Mouse (Mus musculus) limb, embryonic 11.5 days (tissue): Measurements from ENCODE around the gene Fstl3. TPM values are rescaled to one million over a fixed set of nuclear protein-coding genes. Genes with fewer than 3 reads are reported as not detected.

Experiments used
- ATAC-seq: fragments of 200-750 bp; cut with Nextera tagmentation; 2 replicates; pipeline ENCODE4 v1.8.0; 2017; ENCODE audit warnings: low read depth; ENCODE audit not compliant: insufficient number of reproducible peaks, low FRiP score, low TSS enrichment
- DNase-seq: peaks from one replicate; pipeline ENCODE4 v3.0.0-alpha.2; 2015; ENCODE audit warnings: low spot score
- H3K27ac ChIP-seq: fragments of 300-500 bp; sonication (generic); replicated peaks from 2 replicates; pipeline ENCODE4 v1.5.1; 2014; ENCODE audit warnings: low read depth, mild to moderate bottlenecking, low read length
- H3K27me3 ChIP-seq: fragments of 300-500 bp; sonication (generic); 2 replicates; pipeline ENCODE4 v1.6.1; 2014; ENCODE audit warnings: mild to moderate bottlenecking, low read length, mixed read lengths; ENCODE audit not compliant: control insufficient read depth, insufficient read depth
- H3K36me3 ChIP-seq: fragments of 300-500 bp; sonication (generic); 2 replicates; pipeline ENCODE4 v1.6.1; 2014; ENCODE audit warnings: mild to moderate bottlenecking, low read length, moderate library complexity, mixed read lengths; ENCODE audit not compliant: control insufficient read depth, insufficient read depth
- H3K4me1 ChIP-seq: fragments of 300-500 bp; sonication (generic); 2 replicates; pipeline ENCODE4 v1.6.1; 2014; ENCODE audit warnings: low read length, mixed read lengths; ENCODE audit not compliant: control insufficient read depth, insufficient read depth
- H3K4me2 ChIP-seq: fragments of 300-500 bp; sonication (generic); 2 replicates; pipeline ENCODE4 v1.6.1; 2014; ENCODE audit warnings: low read depth, mild to moderate bottlenecking, moderate library complexity; ENCODE audit not compliant: severe bottlenecking
- H3K4me3 ChIP-seq: fragments of 300-500 bp; sonication (generic); 2 replicates; pipeline ENCODE4 v1.5.1; 2014; ENCODE audit warnings: low read depth, low read length
- H3K9ac ChIP-seq: fragments of 300-500 bp; sonication (generic); 2 replicates; pipeline ENCODE4 v1.6.1; 2014; ENCODE audit warnings: mild to moderate bottlenecking, low read length
- H3K9me3 ChIP-seq: fragments of 300-500 bp; sonication (generic); 2 replicates; pipeline ENCODE4 v1.6.1; 2016; ENCODE audit warnings: low read length; ENCODE audit not compliant: control insufficient read depth
- WGBS: fragments of 180-500 bp; shearing (Covaris S2); extraction: QIAGEN DNeasy Blood & Tissue Kit; methylation state at CpG from one replicate; pipeline ENCODE4 v1.1.7; 2014; 5-methylcytosine and 5-hydroxymethylcytosine counted together
- polyA plus RNA-seq: library from polyadenylated mRNA; unstranded; fragments of >200 nt; fragmentation: Nextera tagmentation; extraction: Ambion mirVana; gene quantifications from 2 replicates; pipeline ENCODE4 v1.2.1, GENCODE M21; 2014

Fstl3 gene
- polyA plus RNA-seq, 1 experiment from 2014 or later: 1.8 TPM

DNA sequence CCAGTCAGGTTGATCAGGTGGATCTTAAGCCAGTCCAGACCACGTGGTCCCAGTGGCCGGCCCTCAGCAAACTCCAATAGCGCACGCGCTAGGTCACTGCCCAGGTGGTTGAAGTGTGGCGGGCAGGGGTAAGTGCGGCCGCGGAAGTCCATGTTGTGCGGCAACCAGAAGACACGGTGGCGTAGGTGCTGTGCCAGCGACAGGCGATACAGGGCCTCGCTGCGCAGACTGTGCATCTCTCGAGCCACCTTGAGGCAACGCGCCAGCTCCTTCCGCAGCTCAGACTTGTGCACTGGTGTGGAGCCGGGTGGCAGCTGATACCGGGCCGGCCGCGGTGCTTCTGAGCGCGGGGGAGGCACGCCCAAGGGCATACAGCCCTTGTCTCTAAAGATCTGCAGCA, 37.8 kb upstream of the Fstl3 start:
- Histone ChIP-seq H3K9me3 (peaks cover 33% of the 10 kb centered on the region), H3K9ac (no peak overlapping the region), H3K4me2 (no peak overlapping the region), H3K27me3 (peaks cover 13% of the 10 kb centered on the region), H3K36me3 (peaks cover 62% of the 10 kb centered on the region), H3K4me1 (no peaks in the 10 kb centered on the region), H3K27ac (no peak overlapping the region), H3K4me3 (no peak overlapping the region)
- no peak for ATAC-seq
- DNase-seq: no peak
- 97% methylated on average over 28 of the region's 28 CpGs for WGBS

DNA sequence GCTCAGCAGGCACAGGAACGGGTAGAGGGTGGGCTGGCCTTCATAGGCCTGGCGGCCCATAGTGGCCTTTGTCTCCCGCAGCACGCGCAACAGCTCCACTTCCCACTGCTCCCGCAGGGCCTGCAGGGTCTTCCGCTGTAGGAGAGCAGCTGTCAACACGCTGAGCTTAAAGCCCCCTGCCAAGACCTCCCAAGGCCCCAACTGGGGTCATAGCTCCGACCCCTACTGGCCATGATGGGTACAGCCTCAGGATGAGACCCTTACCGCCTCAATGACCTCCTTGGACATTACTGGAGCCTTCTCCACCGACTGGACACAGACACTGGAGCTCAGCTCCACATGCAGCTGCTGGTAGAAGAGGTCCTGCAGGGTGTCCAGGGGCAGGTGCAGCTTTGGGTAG, 36.2 kb upstream of the Fstl3 start:
- ATAC-seq: no peak
- no peak overlapping the region for H3K27ac ChIP-seq
- H3K4me1 ChIP-seq: peaks cover 3% of the 10 kb centered on the region; the same call in 1 of the 2 replicates
- no peak for DNase-seq
- H3K27me3 ChIP-seq: peaks cover 5% of the 10 kb centered on the region
- peaks cover 33% of the 10 kb centered on the region for H3K9me3 ChIP-seq
- peaks cover 58% of the 10 kb centered on the region for H3K36me3 ChIP-seq
- 84% methylated on average over 11 of the region's 11 CpGs for WGBS
- no peak overlapping the region for H3K4me2 ChIP-seq
- H3K9ac ChIP-seq: no peak overlapping the region
- no peak overlapping the region for H3K4me3 ChIP-seq

DNA sequence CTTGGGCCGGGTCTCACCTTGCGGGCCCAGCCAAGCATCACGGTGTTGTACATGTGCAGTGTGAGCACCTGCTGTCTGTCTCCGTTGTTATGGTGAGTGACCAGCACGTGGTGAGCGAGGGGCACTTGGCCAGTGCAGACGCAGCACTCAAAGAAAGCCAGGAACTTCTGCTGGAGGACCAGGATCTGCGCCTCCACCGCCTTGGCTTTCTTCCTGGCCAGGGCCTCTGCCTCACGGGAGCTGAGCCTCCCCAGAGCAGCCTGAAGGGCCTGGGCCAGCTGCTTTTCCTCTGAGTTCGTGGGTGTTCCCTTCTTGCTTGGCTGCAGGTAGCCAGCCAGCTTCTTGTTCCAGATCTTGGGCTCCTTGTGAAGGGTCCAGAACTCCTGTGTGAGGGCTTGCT, 33.9 kb upstream of the Fstl3 start:
- DNase-seq (no peak), ATAC-seq (no peak)
- WGBS: 92% methylated on average over 11 of the region's 11 CpGs
- Histone ChIP-seq H3K4me3 (no peak overlapping the region), H3K27me3 (no peaks in the 10 kb centered on the region), H3K9me3 (peaks cover 25% of the 10 kb centered on the region), H3K4me2 (no peak overlapping the region), H3K4me1 (peaks cover 3% of the 10 kb centered on the region; the same call in 1 of the 2 replicates), H3K36me3 (peaks cover 35% of the 10 kb centered on the region), H3K27ac (no peak overlapping the region), H3K9ac (no peak overlapping the region)

DNA sequence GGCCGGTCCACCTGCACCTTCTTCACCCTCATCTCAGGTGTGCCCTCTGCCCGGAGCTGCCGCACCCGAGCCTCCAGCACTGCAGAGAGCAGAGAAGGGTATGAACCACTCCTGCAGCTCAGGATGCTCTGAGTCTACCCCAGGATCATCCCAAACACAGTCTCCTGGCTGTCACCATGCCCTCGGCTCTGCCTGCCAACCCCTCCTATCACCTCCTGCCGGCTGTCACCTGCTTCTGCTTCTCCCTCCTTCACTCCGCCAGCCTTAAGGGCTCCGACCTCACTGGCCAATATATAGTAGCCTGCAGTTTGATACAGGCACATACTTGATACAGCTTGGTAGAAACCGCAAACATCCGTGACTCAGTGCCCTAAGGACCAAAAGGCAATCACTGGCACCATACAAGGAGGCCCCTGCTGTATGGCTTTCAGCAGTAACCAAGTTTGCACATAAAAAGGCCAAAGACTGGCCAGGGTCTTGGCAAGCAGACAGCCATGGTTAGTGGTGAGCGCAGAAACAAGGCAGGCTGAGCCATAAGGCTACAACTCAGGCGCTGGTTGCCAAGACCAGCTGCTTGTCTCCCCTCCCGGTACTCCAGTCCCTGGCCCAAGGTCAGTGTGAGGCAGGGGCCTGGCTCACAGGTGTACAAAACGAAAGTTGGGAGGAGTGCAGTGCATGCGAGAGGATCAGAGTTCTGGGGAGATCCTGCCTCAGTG, 33.3 kb upstream of the Fstl3 start:
- Histone ChIP-seq H3K36me3 (peaks cover 29% of the 10 kb centered on the region), H3K4me3 (no peak overlapping the region), H3K27ac (no peak overlapping the region), H3K27me3 (no peaks in the 10 kb centered on the region), H3K4me1 (peaks cover 3% of the 10 kb centered on the region; the same call in 1 of the 2 replicates), H3K9ac (no peak overlapping the region), H3K9me3 (peaks cover 19% of the 10 kb centered on the region), H3K4me2 (no peak overlapping the region)
- WGBS: 95% methylated on average over 15 of the region's 15 CpGs
- no peak for DNase-seq
- ATAC-seq: no peak

DNA sequence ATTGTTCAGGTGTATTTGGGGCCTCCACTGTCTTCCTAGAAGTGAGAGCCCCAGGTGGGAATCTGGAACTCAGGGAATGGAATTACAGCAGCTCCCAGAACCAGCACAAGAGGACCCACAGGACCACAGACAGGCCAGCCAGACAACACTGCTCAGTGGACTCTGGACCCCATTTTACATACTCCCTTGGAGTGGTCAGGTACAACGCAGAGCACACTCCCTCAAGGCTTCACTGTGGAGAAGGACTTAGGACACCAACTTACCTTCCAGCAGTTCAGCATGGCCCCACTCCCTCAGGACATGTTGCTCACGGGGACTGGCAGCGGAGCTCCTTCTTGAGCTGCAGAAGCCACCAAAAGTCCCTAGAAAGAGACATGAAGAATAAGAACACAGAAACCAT, 31.7 kb upstream of the Fstl3 start:
- peaks cover 4% of the 10 kb centered on the region; the same call in 1 of the 2 replicates for H3K9me3 ChIP-seq
- H3K27ac ChIP-seq: no peak overlapping the region
- peak overlapping the region; percentile 57 for H3K4me2 ChIP-seq
- ATAC-seq (no peak), DNase-seq (no peak)
- H3K27me3 ChIP-seq: no peaks in the 10 kb centered on the region
- 87% methylated on average over 3 of the region's 3 CpGs for WGBS
- H3K36me3 ChIP-seq: peaks cover 13% of the 10 kb centered on the region
- peaks cover 3% of the 10 kb centered on the region; the same call in 1 of the 2 replicates for H3K4me1 ChIP-seq
- no peak overlapping the region for H3K4me3 ChIP-seq
- H3K9ac ChIP-seq: no peak overlapping the region

DNA sequence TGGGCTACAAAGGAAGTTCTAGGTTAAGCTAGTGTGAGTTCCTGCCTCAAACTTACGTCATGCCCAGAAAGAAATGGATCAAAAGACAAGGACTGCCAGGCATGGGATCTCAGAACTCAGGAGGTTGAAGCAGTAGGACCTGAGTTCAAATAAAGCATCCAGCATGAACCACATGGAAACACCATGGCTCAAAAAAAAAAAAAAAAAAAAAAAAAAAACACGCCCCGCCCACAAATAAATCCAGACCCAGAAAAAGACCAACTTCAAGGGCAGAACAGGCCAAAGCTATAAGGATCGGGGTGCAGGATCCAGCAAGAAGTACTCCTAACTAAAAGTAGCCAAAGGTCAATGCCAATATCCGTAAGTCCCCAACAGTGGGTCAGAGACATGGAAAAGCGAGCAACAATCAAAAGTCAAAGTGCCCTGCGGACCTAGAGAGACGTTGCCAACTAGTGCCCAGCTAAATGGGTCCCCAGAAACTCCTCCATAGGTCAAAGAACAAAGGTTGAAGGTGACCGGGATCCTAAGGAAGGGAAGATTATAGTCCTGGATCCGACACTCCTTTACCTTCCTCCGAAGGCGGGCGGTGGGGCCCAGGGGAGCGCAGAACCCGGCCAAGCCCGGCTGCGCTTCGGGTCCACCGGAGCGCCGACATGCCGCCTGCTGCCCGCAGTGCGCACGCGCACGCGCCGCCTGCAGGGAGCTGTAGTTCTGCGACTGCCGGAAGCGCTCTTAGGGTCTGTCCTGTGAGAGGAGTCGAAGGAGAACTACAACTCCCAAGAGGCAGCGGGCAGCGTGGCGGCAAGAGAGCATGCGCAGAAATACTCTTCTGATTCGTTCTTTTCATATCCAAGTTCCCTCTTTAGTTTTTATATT, 30.9 kb upstream of the Fstl3 start, which contains the start of gene Polrmt:
TSS of gene Polrmt (minus strand) at position 684 of the 876 bp plus-strand sequence.
- ATAC-seq: peak; percentile 92
- H3K27ac ChIP-seq: no peak within 1 kb of the TSS
- WGBS: 3% methylated on average over 38 of the region's 38 CpGs

DNA sequence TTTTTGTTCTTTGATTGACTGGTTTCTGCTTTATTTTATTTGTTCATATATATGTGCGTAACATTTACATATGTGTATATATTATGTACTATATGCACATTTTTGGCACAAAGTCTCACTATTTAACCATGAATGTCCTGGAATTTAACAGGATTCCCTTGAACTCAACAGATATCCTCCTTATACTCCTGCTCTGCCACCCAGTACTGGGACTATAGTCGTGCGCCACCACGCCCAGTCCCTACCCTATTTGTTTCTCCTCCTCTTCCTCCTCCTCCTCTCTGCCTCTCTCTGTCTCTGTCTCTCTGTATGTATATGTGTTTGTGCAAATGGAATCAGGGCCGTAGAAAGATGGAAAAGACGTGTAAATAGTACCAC, 30.3 kb upstream of the Fstl3 start:
- H3K27me3 ChIP-seq: no peaks in the 10 kb centered on the region
- H3K36me3 ChIP-seq: peaks cover 5% of the 10 kb centered on the region
- no peak overlapping the region for H3K9ac ChIP-seq
- H3K4me2 ChIP-seq: peak overlapping the region; percentile 34; the same call in 1 of the 2 replicates
- no peak overlapping the region for H3K4me3 ChIP-seq
- peaks cover 3% of the 10 kb centered on the region; the same call in 1 of the 2 replicates for H3K4me1 ChIP-seq
- H3K27ac ChIP-seq: no peak overlapping the region
- H3K9me3 ChIP-seq: no peaks in the 10 kb centered on the region
- ATAC-seq: peak; percentile 49
- WGBS: 25% methylated on average over 6 of the region's 6 CpGs
- DNase-seq: no peak

More for the DNA sequence above, 30.9 kb upstream of the Fstl3 start, which contains the start of gene Polrmt:
- Histone ChIP-seq H3K4me1 (peaks cover 3% of the 10 kb centered on the region; the same call in 1 of the 2 replicates), H3K36me3 (peaks cover 6% of the 10 kb centered on the region), H3K9ac (peak within 1 kb of the TSS; percentile 8), H3K4me3 (peak within 1 kb of the TSS; percentile 61), H3K9me3 (no peaks in the 10 kb centered on the region), H3K27me3 (no peaks in the 10 kb centered on the region), H3K4me2 (peak within 1 kb of the TSS; percentile 57)
- peak; percentile 95 for DNase-seq

DNA sequence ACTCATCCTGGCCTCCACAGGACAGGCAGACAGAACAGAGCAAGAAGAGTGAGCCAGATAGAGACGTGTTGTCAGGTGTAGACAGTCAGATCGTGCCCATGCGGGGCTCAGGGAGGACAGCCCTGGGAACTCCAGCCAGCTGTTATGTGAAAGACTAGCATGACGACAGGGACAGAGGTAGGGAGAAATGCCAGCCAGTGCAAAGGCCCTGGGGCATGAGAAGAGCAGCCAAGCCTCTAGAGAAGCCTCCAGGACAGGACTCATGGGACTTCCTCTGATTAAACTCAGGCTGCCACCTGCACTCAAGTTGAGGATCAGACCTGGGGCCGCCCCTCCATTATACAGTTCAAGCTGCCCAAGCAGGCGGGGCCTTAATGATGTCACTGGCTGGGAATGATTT, 28.6 kb upstream of the Fstl3 start:
- Histone ChIP-seq H3K4me3 (no peak overlapping the region), H3K27me3 (no peaks in the 10 kb centered on the region), H3K4me2 (no peak overlapping the region), H3K9ac (no peak overlapping the region), H3K9me3 (no peaks in the 10 kb centered on the region), H3K4me1 (peaks cover 3% of the 10 kb centered on the region; the same call in 1 of the 2 replicates), H3K27ac (no peak overlapping the region), H3K36me3 (no peaks in the 10 kb centered on the region; the same call in 1 of the 2 replicates)
- DNase-seq: no peak
- no peak for ATAC-seq
- WGBS: 81% methylated on average over 6 of the region's 6 CpGs
